Mouse (Mus musculus) heart, postnatal 0 days (tissue): ENCODE measurements at regions not wholly inside any gene's neighbourhood (a gene's known extent, or its start where the extent isn't known, plus 50 kb on each side); places are given as distances from the start of the nearest gene placed in this dataset.

Experiments
- CTCF ChIP-seq: IDR thresholded peaks from 2 replicates; pipeline ENCODE4 v1.5.1; 2016; ENCODE audit warnings: antibody characterized with exemption, control low read depth, low read depth
- EP300 ChIP-seq: IDR thresholded peaks from 2 replicates; pipeline ENCODE4 v1.6.1; 2016; ENCODE audit warnings: antibody characterized with exemption, low read depth

DNA sequence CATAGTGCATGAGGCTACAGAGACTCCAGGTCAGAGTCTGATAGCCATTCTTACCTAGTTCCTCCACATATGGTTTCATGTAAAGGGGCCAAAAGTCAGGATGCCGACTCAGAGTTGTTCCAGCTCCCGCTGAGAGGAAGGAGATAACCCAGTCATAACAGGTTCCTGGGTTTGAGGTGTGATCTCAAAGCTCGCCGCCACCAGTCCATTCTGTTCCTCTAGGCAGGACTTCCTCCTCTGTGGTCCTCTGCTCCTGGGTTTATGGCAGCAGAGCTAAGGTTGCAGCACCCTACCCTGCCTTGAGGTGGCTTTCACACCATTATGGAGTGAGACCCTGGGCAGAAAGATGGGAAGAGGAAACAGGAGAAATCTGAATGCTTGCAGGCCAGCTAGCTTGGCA, 131.2 kb downstream of the Tomm20 start:
- TF ChIP-seq CTCF: no peak
- TF ChIP-seq EP300: no peak
